Mouse (Mus musculus): Measurements from ENCODE around the gene Pou2f1.

DNA sequence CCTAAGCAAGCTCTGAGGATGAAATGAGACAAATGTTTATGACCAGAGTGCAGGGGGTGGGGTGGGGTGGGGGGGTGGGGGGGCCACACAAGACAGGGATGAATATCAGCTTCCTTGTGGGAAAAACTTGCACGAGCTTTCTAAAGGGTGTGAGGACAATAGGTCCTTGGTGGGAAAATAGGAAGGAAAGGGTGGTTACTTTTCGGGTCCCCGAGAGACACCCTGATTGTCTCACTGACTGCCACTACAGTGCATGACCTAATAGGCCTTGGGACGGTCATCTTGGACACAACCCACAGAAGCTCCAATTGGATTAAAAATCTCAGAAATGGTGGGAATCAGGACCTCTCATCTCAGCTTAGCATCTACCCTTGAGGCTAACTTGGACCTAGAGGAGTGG lies 183.3 kb downstream of the Pou2f1 start:
- TF ChIP-seq POLR2AphosphoS5 (IDR thresholded peaks at IDR 0.05; ENCODE audit: insufficient replicate concordance, low read depth, low read length), result no peak
- TF ChIP-seq CTCF (IDR thresholded peaks at IDR 0.05; ENCODE audit: low read depth, low read length), result no peak
- no peak for TF ChIP-seq GATA1 (IDR thresholded peaks at IDR 0.05; ENCODE audit: borderline replicate concordance, low read length)
- no peak for TF ChIP-seq TAL1 (conservative IDR thresholded peaks at IDR 0.05; ENCODE audit: low read depth, low read length)
